Mouse (Mus musculus) heart, embryonic 14.5 days (tissue): ENCODE measurements at regions not wholly inside any gene's neighbourhood (a gene's known extent, or its start where the extent isn't known, plus 50 kb on each side); places are given as distances from the start of the nearest gene placed in this dataset.
A peak's percentile ranks its signal among the peaks of the same experiment; 100 is the strongest.

Experiments
- ATAC-seq: fragments of 200-750 bp; cut with Nextera tagmentation; 2 replicates; pipeline ENCODE4 v1.8.0; 2017; ENCODE audit warnings: low read depth, moderate TSS enrichment; ENCODE audit not compliant: insufficient number of reproducible peaks, insufficient read depth, low FRiP score
- H3K27ac ChIP-seq, 2 experiments: fragments of 200-500 bp in 1 of 2; fragments of 300-500 bp in 1 of 2; sonication (generic) in 1 of 2; replicated peaks in 1 of 2; 2 replicates each; pipeline ENCODE4 v1.5.1; 2012 to 2014; ENCODE audit warnings: low read depth in 2 of 2, low read length in 2 of 2, control low read depth in 1 of 2, mild to moderate bottlenecking in 1 of 2, mixed read lengths in 1 of 2; ENCODE audit not compliant: control insufficient read depth in 1 of 2, insufficient read depth in 1 of 2
- H3K27me3 ChIP-seq: fragments of 300-500 bp; sonication (generic); 2 replicates; pipeline ENCODE4 v1.6.1; 2014; ENCODE audit warnings: mild to moderate bottlenecking, low read length, control low read depth; ENCODE audit not compliant: control insufficient read depth, insufficient read depth
- H3K36me3 ChIP-seq: fragments of 300-500 bp; sonication (generic); 2 replicates; pipeline ENCODE4 v1.6.1; 2014; ENCODE audit warnings: mild to moderate bottlenecking, control low read depth, low read length, mixed read lengths; ENCODE audit not compliant: control insufficient read depth, insufficient read depth
- H3K4me1 ChIP-seq, 2 experiments: fragments of 200-500 bp in 1 of 2; fragments of 300-500 bp in 1 of 2; sonication (generic) in 1 of 2; 2 replicates each; pipeline ENCODE4 v1.6.1; 2012 to 2014; ENCODE audit warnings: low read length in 2 of 2, control low read depth in 1 of 2, mixed read lengths in 1 of 2; ENCODE audit not compliant: control insufficient read depth in 2 of 2, insufficient read depth in 2 of 2
- H3K4me2 ChIP-seq: fragments of 300-500 bp; sonication (generic); 2 replicates; pipeline ENCODE4 v1.6.1; 2014; ENCODE audit warnings: mild to moderate bottlenecking, low read length
- H3K4me3 ChIP-seq, 2 experiments: fragments of 200-500 bp in 1 of 2; fragments of 300-500 bp in 1 of 2; sonication (generic) in 1 of 2; 2 replicates each; pipeline ENCODE4 v1.5.1; 2012 to 2014; ENCODE audit warnings: low read length in 2 of 2, mild to moderate bottlenecking in 2 of 2, control low read depth in 1 of 2, low read depth in 1 of 2, moderate library complexity in 1 of 2; ENCODE audit not compliant: control insufficient read depth in 1 of 2, insufficient read depth in 1 of 2
- H3K9ac ChIP-seq: fragments of 300-500 bp; sonication (generic); 2 replicates; pipeline ENCODE4 v1.6.1; 2014; ENCODE audit warnings: mild to moderate bottlenecking, low read length
- H3K9me3 ChIP-seq: fragments of 300-500 bp; sonication (generic); 2 replicates; pipeline ENCODE4 v1.6.1; 2016; ENCODE audit warnings: low read length, control low read depth; ENCODE audit not compliant: control insufficient read depth
- WGBS: fragments of 180-500 bp; shearing (Covaris S2); extraction: QIAGEN DNeasy Blood & Tissue Kit; methylation state at CpG from one replicate; pipeline ENCODE4 v1.1.7; 2014; 5-methylcytosine and 5-hydroxymethylcytosine counted together

DNA sequence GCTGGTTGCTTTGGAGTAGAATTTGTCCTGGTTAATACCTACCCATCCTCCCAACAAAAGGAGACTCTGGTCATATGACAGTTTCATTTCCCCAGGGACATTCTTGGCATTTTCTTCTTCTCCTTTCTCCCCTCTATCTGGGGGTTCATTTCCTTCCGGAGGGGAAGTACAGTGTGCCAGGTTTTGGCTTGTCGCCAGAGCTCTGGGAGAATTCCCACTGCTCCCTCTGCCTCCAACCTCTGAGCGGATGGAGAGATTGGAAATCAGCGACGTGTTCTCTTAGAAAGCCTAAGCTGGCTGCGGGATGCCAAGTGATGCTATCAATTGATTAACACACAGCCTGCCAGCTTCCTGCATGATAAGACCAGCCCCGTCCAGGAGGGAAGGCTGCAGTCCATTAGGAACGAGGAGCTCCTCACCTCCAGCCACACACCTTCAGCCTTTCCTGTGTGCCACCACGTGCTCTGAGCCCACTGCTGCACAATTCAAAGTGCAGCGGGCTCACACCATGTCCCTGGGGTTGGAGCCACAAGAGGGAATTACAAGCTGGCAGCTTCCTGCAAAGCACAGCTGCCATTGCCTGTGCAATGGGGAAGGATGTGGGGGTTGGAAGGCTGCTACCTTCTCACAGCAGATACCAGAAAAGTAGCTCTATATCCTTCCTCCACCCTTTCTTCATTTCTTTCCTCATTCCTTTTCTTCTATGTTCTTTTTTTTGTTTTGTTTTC lies 110.2 kb downstream of the Maf start:
- peak overlapping the region; percentile 18; the same call in 1 of the 2 replicates for H3K4me2 ChIP-seq
- 0 out of 2 replicates have a peak, but pooled peaks have one; percentile 35 for ATAC-seq

DNA sequence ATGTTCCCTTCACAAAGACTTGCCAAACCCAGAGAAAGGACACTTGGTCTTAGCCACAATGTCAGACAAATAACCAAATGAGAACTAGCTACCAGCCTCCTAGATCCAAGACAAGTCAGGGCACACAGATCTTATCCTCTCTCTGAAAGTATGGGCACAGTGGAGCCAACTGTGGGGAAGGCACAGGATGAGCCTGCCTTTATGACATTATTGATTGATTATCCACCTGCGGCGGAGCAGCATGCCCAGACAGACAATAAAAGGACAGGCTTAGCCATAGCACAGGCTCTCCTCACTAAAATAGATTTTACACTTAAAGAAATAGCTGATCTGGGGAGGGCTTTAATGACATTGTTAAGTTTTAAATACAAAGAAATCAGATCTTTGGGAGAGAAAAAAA lies 117.9 kb downstream of the Maf start:
- no peak overlapping the region for H3K9ac ChIP-seq
- no peak overlapping the region for H3K4me3 ChIP-seq
- no peak for ATAC-seq
- WGBS, result 94% methylated on average over 2 of the region's 2 CpGs
- H3K36me3 ChIP-seq, result no peaks in the 10 kb centered on the region
- peaks cover 0 to 4% of the 10 kb centered on the region in 2 experiments; a peak in 2 of 4 replicates for H3K4me1 ChIP-seq
- no peaks in the 10 kb centered on the region for H3K9me3 ChIP-seq
- H3K4me2 ChIP-seq, result no peak overlapping the region
- H3K27ac ChIP-seq, result no peak overlapping the region
- H3K27me3 ChIP-seq, result no peaks in the 10 kb centered on the region

More for the DNA sequence above, 110.2 kb downstream of the Maf start:
- 25% methylated on average over 10 of the region's 10 CpGs for WGBS
- Histone ChIP-seq H3K9ac (no peak overlapping the region), H3K27ac (no peak overlapping the region), H3K4me1 (peaks cover 5 to 6% of the 10 kb centered on the region in 2 experiments; a peak in 1 of 4 replicates), H3K4me3 (no peak overlapping the region), H3K9me3 (no peaks in the 10 kb centered on the region), H3K36me3 (no peaks in the 10 kb centered on the region), H3K27me3 (no peaks in the 10 kb centered on the region)

DNA sequence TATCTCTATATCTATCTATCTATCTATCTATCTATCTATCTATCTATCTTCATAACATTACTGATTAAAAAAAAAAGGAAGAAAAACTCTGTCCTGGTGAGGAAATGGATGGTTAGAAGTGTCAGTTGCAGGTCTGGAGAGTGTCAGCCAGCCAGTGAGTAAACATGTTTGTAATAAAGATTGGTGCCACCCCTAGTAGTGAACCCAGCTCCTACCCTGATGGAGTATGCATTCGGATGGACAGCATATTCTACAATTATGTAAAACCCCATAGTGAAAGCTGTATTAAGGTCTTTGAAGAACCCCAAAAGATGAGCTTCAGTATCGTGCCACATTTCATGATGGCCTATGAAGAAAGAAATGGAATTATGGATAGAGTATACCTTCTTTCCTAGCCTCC lies 118.5 kb downstream of the Maf start:
- Histone ChIP-seq H3K4me2 (no peak overlapping the region), H3K9me3 (no peaks in the 10 kb centered on the region), H3K27ac (no peak overlapping the region), H3K4me1 (peaks cover 0 to 4% of the 10 kb centered on the region in 2 experiments; a peak in 2 of 4 replicates), H3K27me3 (no peaks in the 10 kb centered on the region), H3K9ac (no peak overlapping the region), H3K36me3 (no peaks in the 10 kb centered on the region), H3K4me3 (no peak overlapping the region)
- 88% methylated on average over 2 of the region's 2 CpGs for WGBS
- no peak for ATAC-seq

DNA sequence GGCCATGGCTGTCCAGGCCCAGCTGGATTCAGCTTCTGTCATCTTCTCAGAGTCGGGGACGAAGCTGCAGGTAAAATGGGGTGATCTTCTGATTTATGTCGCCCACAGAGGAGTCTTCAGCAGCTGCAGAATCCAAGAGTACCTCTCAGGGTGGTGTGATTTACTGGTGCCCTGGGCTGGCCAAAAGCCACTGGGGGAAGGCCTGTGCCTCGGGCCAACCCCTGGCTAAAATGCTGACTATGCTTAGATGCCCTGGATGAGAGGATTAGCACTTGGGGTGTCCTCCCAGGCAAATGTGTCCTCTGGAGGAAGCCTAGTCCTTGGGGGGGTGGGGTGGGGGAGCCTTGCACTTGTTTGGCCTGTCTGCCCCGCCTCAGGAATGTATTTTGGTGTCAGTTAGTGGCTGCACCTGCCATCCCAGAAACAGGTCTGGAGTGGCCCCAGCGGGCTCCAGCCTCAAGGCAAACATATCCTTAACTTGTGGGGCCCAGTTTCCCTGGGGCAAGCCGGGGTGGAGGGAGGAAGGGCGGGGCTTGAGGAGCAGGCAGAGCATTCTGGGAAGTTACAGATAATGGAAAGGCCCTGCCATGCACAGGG lies 123.2 kb downstream of the Maf start:
- H3K36me3 ChIP-seq, result no peaks in the 10 kb centered on the region
- no peaks in the 10 kb centered on the region for H3K27me3 ChIP-seq
- 80% methylated on average over 8 of the region's 8 CpGs for WGBS
- peaks cover 0 to 4% of the 10 kb centered on the region in 2 experiments; a peak in 2 of 4 replicates for H3K4me1 ChIP-seq
- no peak overlapping the region for H3K27ac ChIP-seq
- no peaks in the 10 kb centered on the region for H3K9me3 ChIP-seq
- no peak overlapping the region for H3K4me3 ChIP-seq
- ATAC-seq, result no peak
- H3K4me2 ChIP-seq, result no peak overlapping the region
- H3K9ac ChIP-seq, result no peak overlapping the region

DNA sequence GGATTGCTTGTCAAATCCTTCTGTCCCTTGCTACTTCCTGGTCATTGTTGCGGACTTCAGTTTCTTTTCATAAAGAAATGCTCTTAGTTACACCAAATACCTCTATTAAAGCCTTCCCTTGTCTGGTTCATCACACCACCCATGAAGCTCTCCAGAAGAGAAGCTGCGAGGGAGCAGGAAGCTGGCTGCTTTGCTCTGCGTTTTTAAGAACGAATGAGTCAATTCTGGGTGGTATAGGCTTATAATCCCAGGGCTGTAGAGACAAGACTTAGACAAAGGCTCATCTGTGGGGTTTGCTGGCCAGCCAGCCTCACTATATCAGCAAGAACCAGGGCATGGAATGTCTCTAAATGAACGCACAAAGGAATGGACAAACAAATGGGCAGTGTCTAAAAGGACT lies 124.4 kb downstream of the Maf start:
- Histone ChIP-seq H3K27me3 (no peaks in the 10 kb centered on the region), H3K4me1 (peaks cover 0 to 4% of the 10 kb centered on the region in 2 experiments; a peak in 2 of 4 replicates), H3K9me3 (no peaks in the 10 kb centered on the region), H3K9ac (no peak overlapping the region), H3K36me3 (no peaks in the 10 kb centered on the region), H3K4me2 (no peak overlapping the region), H3K27ac (no peak overlapping the region), H3K4me3 (no peak overlapping the region)
- 80% methylated on average over 5 of the region's 5 CpGs for WGBS
- ATAC-seq, result no peak

DNA sequence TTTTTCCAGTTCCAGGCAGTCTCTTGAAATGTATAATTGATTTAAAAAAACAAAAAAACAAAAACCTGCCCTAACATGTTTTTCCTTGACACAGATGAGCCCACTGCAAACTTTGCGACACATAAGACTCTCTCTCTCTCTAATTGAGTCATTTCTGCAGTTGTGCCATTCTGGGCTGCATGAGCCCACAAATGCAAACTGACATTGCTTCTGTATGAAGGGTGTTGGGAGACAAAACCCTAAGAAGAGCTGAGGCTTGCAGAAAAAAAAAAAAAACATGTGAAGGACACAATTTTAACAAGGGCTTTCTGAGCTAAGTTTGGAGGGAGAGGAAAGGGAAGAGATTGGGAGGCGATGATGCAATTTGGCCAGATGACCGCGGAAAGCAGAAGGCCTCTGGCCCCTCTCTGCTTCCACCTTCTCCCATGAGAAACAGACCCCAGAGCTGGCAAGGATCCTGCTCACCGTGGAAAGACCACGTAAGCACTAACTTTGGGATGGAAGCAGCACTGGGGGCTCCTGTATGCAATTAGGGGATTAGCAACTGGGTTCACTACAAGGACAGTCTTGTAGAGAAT lies 125.6 kb downstream of the Maf start:
- Histone ChIP-seq H3K27ac (no peak overlapping the region), H3K27me3 (no peaks in the 10 kb centered on the region), H3K4me2 (no peak overlapping the region), H3K9ac (no peak overlapping the region), H3K4me3 (no peak overlapping the region), H3K4me1 (peaks cover 0 to 4% of the 10 kb centered on the region in 2 experiments; a peak in 2 of 4 replicates), H3K36me3 (no peaks in the 10 kb centered on the region), H3K9me3 (no peaks in the 10 kb centered on the region)
- 72% methylated on average over 6 of the region's 6 CpGs for WGBS
- no peak for ATAC-seq

DNA sequence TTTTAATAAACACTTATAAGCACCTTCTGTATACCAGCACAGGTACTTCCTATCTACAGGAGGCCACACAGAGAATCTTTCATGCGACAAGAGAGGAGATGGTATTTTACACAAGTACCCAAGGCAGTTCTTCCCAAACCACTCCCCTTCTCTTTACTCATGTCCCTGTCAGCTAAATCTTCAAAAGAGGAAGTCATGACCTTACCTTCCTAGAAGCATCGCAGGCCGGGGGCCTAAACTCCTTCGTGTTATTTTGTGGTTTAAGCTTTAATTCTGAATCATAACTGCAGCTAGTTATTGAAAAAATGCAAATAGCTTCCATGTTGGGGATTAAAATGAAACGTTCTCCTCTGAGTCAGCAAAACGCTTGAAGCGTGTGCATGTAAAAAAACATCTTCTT lies 139.2 kb downstream of the Maf start:
- H3K27ac ChIP-seq, result no peak overlapping the region

More for the DNA sequence above, 139.2 kb downstream of the Maf start:
- H3K4me1 ChIP-seq, result no peaks in the 10 kb centered on the region
- H3K9ac ChIP-seq, result no peak overlapping the region
- no peaks in the 10 kb centered on the region for H3K27me3 ChIP-seq
- no peaks in the 10 kb centered on the region for H3K36me3 ChIP-seq
- no peak overlapping the region for H3K4me3 ChIP-seq
- ATAC-seq, result no peak
- no peaks in the 10 kb centered on the region for H3K9me3 ChIP-seq
- WGBS, result 82% methylated on average over 7 of the region's 7 CpGs
- H3K4me2 ChIP-seq, result no peak overlapping the region
